Mouse (Mus musculus) small intestine, adult 2 months (tissue): ENCODE results near the gene Senp5.

Experiments
- CTCF ChIP-seq: fragments of 200-500 bp; IDR thresholded peaks from 2 replicates; pipeline ENCODE4 v1.5.1; 2012; ENCODE audit warnings: low read depth, mild to moderate bottlenecking, control low read depth, inconsistent platforms, low read length, moderate library complexity, mixed read lengths; ENCODE audit not compliant: insufficient replicate concordance, insufficient read length; ENCODE audit errors: extremely low read depth
- POLR2A ChIP-seq: fragments of 200-500 bp; IDR thresholded peaks from 2 replicates; pipeline ENCODE4 v1.6.1; 2012; ENCODE audit warnings: low read depth, mild to moderate bottlenecking, control low read depth, inconsistent platforms, low read length, moderate library complexity

DNA sequence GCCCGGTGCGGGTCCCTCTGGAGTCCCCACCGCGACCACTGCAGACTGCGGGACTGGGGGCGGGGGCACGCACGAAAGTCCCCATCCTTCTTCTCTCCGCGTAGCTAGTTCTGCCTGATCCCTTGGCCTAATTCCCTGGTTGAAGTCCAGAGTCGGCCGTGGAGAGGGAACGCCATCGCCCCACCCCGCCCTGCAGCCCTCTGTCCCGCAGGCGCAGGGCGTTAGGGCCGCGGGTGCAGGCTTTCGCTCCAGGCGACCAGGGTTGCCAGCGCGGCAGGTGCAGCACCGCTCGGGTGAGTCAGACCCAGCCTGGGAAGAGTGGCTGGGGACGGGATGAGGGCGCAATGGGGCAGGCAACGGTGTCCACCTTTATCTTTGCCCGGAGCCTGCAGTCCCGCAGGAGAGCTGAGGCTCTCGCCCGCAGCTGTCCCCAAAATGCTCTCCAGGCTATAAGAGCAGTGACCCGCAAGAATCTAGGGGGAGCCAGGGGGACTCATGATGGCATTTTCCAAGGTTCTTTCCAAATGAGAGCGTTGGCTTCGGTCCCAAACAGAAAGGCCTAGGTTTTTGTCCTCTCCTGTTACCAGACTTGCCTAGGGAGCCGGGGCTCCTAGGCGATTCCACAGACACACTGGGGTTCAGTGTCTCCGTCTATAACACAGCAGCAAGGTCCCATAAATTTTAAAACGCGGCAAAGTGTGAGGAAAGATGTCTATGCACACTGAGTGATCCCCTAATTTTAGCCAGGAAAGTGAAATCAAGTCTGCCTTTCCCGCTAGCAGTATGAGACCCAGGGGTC is 69.1 kb downstream of the Senp5 start, which contains the start of gene Pigz:
- TF ChIP-seq POLR2A, result no peak
- TF ChIP-seq CTCF, result no peak
